Mouse (Mus musculus) common myeloid progenitor, adult 5-6 weeks (primary cell): ENCODE results near the gene Lpar1. TPM values are rescaled to one million over a fixed set of nuclear protein-coding genes. Genes with fewer than 3 reads are reported as not detected.

ENCODE experiments used
- ATAC-seq: replicated peaks from 2 replicates; pipeline ENCODE4 v1.8.0; 2016; ENCODE audit warnings: low read depth, mild to moderate bottlenecking, moderate TSS enrichment, inconsistent platforms; ENCODE audit not compliant: poor library complexity, severe bottlenecking
- total RNA-seq: library from RNA; stranded (forward); fragments of 200-1000, 187-1606 nt; gene quantifications from 2 replicates; pipeline ENCODE4 v1.2.3, GENCODE M21; 2017

Lpar1 gene
- 0.50 and 10.9 TPM in 2 replicates for total RNA-seq

DNA sequence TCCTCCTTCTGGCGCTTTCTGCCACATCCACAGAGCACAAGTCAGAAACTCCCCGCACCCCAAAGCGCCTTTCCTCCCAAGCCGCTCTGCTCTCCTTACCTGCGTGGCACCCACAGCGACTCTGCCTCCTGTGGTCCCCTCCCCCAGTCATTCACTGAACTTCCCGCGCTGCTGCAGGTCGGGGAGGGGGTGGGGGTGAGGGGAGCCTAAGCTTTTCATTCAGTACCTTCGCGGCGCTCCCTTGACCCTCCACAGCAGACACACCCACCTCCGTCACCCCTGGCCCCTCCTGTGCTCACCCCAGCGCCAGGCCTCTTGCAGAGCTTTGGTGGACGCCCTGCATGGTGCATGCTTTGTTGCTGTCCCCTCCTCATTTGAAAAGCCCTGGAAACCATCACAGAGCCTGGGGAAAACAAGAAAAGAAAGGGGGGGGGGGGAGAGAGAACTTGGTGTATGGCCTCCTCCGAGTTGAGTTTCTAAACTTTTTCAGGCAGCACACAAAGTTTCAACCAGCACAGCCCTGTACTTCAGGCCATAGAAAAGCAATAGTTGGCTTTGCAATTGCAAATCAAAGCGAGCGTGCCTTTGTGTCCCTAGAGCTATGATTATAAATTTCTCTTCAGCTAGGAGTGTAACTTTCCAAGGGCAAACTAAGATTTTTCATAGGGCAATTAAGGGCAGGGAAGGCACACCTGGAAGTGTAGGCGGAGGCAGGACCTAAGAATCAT is at the start of gene Lpar1:
TSS of gene Lpar1 (minus strand) at position 268 of the 728 bp plus-strand sequence.
- ATAC-seq = no peak

- ATAC-seq = peak; percentile 95
These were observed 32.2 kb upstream of the Lpar1 start for GRCm38 (mm10) chr4:58585942-58586341.

GRCm38 (mm10) chr4:58581191-58581590 is 27.5 kb upstream of the Lpar1 start:
- ATAC-seq = no peak

- no peak for ATAC-seq
These were observed 26.8 kb upstream of the Lpar1 start for GRCm38 (mm10) chr4:58580516-58580915.

- ATAC-seq = no peak
These were observed 26.4 kb upstream of the Lpar1 start for GRCm38 (mm10) chr4:58580098-58580497.

DNA sequence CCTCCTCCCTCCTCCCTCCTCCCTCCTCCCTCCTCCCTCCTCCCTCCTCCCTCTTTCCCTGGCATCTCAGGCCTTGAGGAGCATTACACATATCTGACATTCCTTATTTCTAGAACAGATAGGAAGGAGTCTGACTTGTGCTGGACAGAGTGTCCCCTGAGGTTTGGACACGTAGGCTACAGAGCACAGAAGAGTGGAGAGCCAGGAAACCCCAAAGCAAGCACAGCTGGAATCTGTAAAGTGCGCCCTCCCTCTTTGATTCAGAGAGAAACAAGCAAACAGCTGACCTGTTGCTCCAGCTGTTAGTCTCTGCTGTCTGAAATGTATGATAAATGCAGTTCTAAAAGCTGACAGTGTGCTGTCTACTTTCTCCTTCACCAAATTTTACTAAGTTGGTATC is 24.8 kb upstream of the Lpar1 start:
- ATAC-seq = no peak

DNA sequence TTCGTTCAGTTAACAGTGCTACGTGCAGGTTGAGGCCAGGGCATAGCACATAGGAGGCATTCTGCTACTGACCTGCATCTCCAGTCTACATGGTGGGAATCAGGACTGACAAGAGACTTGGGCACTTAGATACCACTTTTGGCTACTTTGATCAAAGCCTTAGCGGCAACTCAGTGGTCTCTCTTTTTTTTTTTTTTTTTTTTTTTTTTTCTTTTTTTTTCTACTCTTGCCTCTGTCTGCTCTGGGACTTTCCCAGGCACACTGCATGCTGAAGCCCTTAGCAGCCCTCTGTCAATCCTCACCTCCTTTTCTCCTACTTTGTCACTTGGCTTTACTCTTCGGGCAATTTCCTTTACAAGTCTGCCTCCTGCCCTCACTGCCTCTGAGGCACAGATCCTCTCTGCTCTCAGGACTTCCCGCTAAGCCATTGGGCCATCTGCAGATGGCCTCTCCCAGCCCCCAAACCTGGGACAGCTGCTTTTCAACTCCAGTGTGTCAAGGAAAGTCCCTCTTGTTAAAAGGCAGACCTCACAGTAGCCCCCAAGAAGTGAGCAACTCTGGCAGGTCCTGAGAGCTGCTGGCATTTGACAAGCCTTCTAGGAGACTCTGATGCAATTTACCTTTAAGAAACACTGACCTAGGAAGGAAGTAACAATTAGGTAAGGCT is 23.8 kb upstream of the Lpar1 start:
- no peak for ATAC-seq

- no peak for ATAC-seq
These were observed 22.1 kb upstream of the Lpar1 start for GRCm38 (mm10) chr4:58575831-58576230.

- ATAC-seq = no peak
These were observed 20.3 kb upstream of the Lpar1 start for GRCm38 (mm10) chr4:58574024-58574423.

DNA sequence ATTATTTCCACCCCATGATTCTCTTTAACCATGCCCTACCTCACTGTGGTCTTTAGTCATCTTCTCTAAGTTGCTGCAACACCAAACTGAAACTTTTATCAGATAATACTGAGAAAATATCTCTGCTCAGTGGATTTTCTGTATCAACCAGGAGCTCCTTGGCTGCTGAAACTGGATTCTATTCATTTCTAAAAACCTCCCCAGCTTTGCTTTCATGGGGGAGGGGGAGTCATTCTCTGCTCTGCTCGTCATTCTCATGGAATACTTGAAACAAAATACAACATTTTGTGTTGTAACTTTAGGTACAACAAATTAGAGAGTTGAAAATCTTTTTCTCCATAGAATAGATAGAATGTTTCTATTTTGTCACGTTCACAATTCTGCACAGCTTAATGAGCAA is 18.7 kb upstream of the Lpar1 start:
- ATAC-seq = no peak

DNA sequence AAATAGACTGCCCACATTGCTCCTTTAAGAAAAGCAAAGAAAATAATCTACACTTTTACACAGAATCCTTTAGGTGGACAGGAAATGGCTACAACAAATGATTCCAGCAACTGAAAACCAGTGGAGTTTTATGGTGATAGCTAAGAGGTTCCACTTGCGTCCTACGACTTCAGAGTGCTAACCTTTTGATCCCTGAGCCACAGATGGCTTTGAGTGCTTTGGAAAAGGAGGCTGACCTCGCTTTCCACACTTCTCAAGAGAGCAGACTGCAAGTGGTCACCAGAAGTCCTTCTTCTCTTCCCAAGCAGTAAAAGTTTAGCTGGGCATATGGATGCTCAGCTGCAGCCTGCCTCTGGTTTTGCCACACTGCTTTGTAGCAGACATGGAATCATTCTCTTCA is 18.0 kb upstream of the Lpar1 start:
- no peak for ATAC-seq

DNA sequence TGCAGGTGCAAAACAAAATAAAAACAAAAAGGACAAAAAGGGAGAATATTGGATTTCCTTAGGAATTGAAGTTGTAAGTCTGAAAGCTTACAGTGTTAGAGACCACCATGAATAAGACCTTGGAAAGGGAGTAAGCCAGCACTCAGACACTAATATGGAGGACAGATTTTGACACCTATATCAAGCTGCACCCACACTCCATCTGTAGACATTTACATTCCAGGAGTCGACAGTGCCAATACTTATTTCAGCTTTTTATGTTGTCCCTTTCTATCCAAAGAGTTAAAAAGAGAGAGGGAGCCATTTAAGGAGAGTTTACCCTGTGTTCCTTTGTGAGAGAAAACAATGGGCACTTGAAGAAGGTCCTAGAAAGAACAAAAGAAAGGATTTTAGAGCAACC is 17.5 kb upstream of the Lpar1 start:
- no peak for ATAC-seq

- ATAC-seq = no peak
These were observed 14.8 kb upstream of the Lpar1 start for GRCm38 (mm10) chr4:58568486-58568885.

- ATAC-seq = no peak
These were observed 9.1 kb upstream of the Lpar1 start for GRCm38 (mm10) chr4:58562776-58563175.

DNA sequence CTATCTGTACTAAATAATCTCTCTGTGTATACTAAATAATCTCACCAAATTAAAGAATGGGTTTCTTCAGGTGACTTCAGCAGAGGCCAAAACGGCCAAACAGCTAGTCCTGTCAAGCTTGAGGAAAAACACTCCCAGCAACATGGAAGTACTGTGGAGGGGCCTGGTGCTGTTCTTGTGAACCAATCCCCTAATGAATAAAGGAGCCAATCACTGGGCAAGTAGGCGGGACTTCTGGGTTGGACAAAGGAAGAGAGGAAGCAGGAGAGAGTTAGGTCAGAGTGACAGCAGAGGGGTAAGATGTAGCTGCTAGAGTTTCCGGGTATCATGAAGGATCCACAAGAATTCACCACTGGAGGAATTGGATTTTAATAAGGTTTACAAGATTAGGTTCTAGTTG is 3.3 kb upstream of the Lpar1 start:
- ATAC-seq = no peak

GRCm38 (mm10) chr4:58554359-58554838 is 701 bp upstream of the Lpar1 start:
- no peak for ATAC-seq

GRCm38 (mm10) chr4:58552731-58553630 is 717 bp downstream of the Lpar1 start:
- peak; percentile 57 for ATAC-seq

- ATAC-seq = no peak
These were observed 1.5 kb downstream of the Lpar1 start for GRCm38 (mm10) chr4:58552229-58552628.

- peak; percentile 76 for ATAC-seq
These were observed 1.9 kb downstream of the Lpar1 start for GRCm38 (mm10) chr4:58551820-58552219.

- no peak for ATAC-seq
These were observed 6.0 kb downstream of the Lpar1 start for GRCm38 (mm10) chr4:58547725-58548124.

DNA sequence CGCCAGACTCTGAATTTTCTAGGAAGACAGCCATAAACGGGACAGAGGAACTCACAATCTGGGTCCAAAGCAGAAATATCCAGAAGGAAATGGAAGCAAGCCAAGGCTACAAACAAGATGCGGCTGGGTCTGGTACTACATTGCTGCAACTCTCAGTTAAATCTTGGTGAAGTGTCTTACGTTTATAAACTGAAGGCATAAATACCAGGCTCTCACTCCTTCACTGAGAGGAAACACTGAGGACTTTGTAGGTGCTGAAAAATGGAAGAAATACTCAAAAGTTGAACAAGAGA is 6.5 kb downstream of the Lpar1 start:
- no peak for ATAC-seq
